Mouse (Mus musculus): Measurements from ENCODE around the gene Ammecr1. TPM values are rescaled to one million over a fixed set of nuclear protein-coding genes. Genes with fewer than 3 reads are reported as not detected.
A peak's percentile ranks its signal among the peaks of the same experiment; 100 is the strongest.

Gene Ammecr1
- polyA plus RNA-seq (2012; rRNA removed): 0.31 and 0.47 TPM in 2 replicates

- Histone ChIP-seq H3K4me3 (ENCODE audit: insufficient read depth, low read depth, low read length) (peak within 1 kb of the TSS; percentile 80), H3K4me1 (ENCODE audit: control insufficient read depth, insufficient read depth, low read length) (peaks cover 3% of the 10 kb centered on the region; the same call in 1 of the 2 replicates), H3K36me3 (ENCODE audit: control insufficient read depth, insufficient read depth, low read length) (no peaks in the 10 kb centered on the region), H3K27ac (ENCODE audit: insufficient read depth, low read depth, low read length) (peak within 1 kb of the TSS; percentile 81), H3K27me3 (replicated peaks; ENCODE audit: control insufficient read depth, insufficient read depth, low read length) (no peaks in the 10 kb centered on the region)
- WGBS: 1% methylated on average over 68 of the region's 112 CpGs
- no peak for TF ChIP-seq CTCF (conservative IDR thresholded peaks at IDR 0.05; ENCODE audit: insufficient read depth, insufficient read length, low read depth, low read length)
- TF ChIP-seq POLR2A (IDR thresholded peaks at IDR 0.05; ENCODE audit: low read depth, low read length): no peak
- peak; percentile 75 for DNase-seq
These were observed at the start of gene Ammecr1 for GRCm38 (mm10) chrX:142966008-142966966. Gene Ammecr1, minus strand, starts transcription at chrX:142966728.

GRCm38 (mm10) chrX:143014118-143014517 is 47.6 kb upstream of the Ammecr1 start:
- Histone ChIP-seq H3K36me3 (ENCODE audit: control insufficient read depth, insufficient read depth, low read length) (no peaks in the 10 kb centered on the region), H3K27me3 (replicated peaks; ENCODE audit: control insufficient read depth, insufficient read depth, low read length) (no peaks in the 10 kb centered on the region), H3K27ac (ENCODE audit: insufficient read depth, low read depth, low read length) (no peak overlapping the region), H3K4me3 (ENCODE audit: insufficient read depth, low read depth, low read length) (no peak overlapping the region), H3K4me1 (ENCODE audit: control insufficient read depth, insufficient read depth, low read length) (no peaks in the 10 kb centered on the region)
- TF ChIP-seq POLR2A (IDR thresholded peaks at IDR 0.05; ENCODE audit: low read depth, low read length): no peak
- TF ChIP-seq CTCF (conservative IDR thresholded peaks at IDR 0.05; ENCODE audit: insufficient read depth, insufficient read length, low read depth, low read length): no peak
- no peak for DNase-seq
- 74% methylated on average over 3 of the region's 3 CpGs for WGBS

- no peaks in the 10 kb centered on the region for H3K36me3 ChIP-seq (ENCODE audit: control insufficient read depth, insufficient read depth, low read length)
- no peaks in the 10 kb centered on the region for H3K27me3 ChIP-seq (replicated peaks; ENCODE audit: control insufficient read depth, insufficient read depth, low read length)
- H3K27ac ChIP-seq (ENCODE audit: insufficient read depth, low read depth, low read length): no peak overlapping the region
- H3K4me3 ChIP-seq (ENCODE audit: insufficient read depth, low read depth, low read length): no peak overlapping the region
- H3K4me1 ChIP-seq (ENCODE audit: control insufficient read depth, insufficient read depth, low read length): no peaks in the 10 kb centered on the region
- DNase-seq: no peak
- TF ChIP-seq POLR2A (IDR thresholded peaks at IDR 0.05; ENCODE audit: low read depth, low read length): no peak
- 89% methylated on average over 3 of the region's 3 CpGs for WGBS
These were observed 45.8 kb upstream of the Ammecr1 start for GRCm38 (mm10) chrX:143012334-143012733.

- Histone ChIP-seq H3K36me3 (ENCODE audit: control insufficient read depth, insufficient read depth, low read length) (no peaks in the 10 kb centered on the region), H3K27ac (ENCODE audit: insufficient read depth, low read depth, low read length) (no peak overlapping the region), H3K4me1 (ENCODE audit: control insufficient read depth, insufficient read depth, low read length) (no peaks in the 10 kb centered on the region), H3K27me3 (replicated peaks; ENCODE audit: control insufficient read depth, insufficient read depth, low read length) (no peaks in the 10 kb centered on the region), H3K4me3 (ENCODE audit: insufficient read depth, low read depth, low read length) (no peak overlapping the region)
- 88% methylated on average over 4 of the region's 4 CpGs for WGBS
- no peak for TF ChIP-seq CTCF (conservative IDR thresholded peaks at IDR 0.05; ENCODE audit: insufficient read depth, insufficient read length, low read depth, low read length)
- no peak for TF ChIP-seq POLR2A (IDR thresholded peaks at IDR 0.05; ENCODE audit: low read depth, low read length)
- no peak for DNase-seq
These were observed 45.3 kb upstream of the Ammecr1 start for GRCm38 (mm10) chrX:143011865-143012264.

DNA sequence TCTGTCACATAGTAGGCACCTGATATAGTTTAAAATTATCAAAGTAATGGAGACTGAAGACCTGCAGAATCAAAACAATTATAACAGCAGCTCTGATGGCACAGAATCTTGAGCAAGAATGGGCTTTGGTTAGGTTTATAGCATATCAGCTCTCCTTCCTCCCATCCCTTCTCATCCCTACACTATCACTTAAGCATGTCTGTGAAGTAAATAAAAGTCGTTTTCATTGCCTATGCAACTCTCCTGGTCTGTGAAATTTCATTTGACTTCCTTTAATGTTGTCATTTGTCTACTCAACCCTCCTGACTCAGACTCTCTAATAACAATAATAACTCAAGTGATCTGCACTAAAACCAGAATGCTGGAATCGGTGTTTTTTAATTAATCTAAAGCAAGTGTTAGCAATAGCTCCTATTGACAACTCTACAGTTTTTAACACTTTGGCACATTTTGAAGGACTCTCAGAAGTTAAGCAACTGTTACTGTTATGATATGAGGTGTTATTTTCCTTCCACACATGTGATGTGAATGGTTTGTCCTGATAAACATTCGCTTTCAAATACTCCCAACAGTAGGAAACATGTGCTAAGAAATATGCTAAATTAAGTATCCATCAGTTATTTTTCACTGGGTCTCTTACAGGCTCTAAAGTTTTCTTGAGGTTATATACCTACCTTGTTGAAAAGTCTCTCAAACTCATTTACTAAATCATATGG is 37.8 kb upstream of the Ammecr1 start:
- no peaks in the 10 kb centered on the region for H3K4me1 ChIP-seq (ENCODE audit: control insufficient read depth, insufficient read depth, low read length)
- no peak overlapping the region for H3K27ac ChIP-seq (ENCODE audit: insufficient read depth, low read depth, low read length)
- 76% methylated on average over 3 of the region's 3 CpGs for WGBS
- H3K27me3 ChIP-seq (replicated peaks; ENCODE audit: control insufficient read depth, insufficient read depth, low read length): no peaks in the 10 kb centered on the region
- DNase-seq: no peak
- H3K4me3 ChIP-seq (ENCODE audit: insufficient read depth, low read depth, low read length): no peak overlapping the region
- H3K36me3 ChIP-seq (ENCODE audit: control insufficient read depth, insufficient read depth, low read length): no peaks in the 10 kb centered on the region
- TF ChIP-seq CTCF (conservative IDR thresholded peaks at IDR 0.05; ENCODE audit: insufficient read depth, insufficient read length, low read depth, low read length): no peak
- TF ChIP-seq POLR2A (IDR thresholded peaks at IDR 0.05; ENCODE audit: low read depth, low read length): no peak

DNA sequence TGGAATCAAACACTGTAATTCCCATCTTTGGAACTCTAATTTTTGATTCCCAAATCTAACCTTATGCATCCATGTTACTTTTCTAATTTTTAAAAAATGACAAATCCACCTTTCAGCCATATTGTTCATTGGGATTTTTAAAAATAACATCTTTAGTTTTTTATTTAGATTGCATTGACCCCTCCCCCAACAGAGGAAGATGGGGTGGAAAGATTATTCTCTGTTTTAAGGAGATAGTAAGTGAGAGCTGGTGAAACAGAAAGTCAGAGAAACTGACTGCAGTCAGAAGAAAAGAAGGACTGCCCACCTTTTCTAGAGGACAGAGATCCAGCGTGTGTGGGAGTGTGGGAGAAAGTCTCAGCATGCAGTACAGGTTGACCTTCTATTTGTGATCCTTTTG is 30.7 kb upstream of the Ammecr1 start:
- H3K36me3 ChIP-seq (ENCODE audit: control insufficient read depth, insufficient read depth, low read length): no peaks in the 10 kb centered on the region
- WGBS: 68% methylated on average over 1 of the region's 1 CpGs
- TF ChIP-seq CTCF (conservative IDR thresholded peaks at IDR 0.05; ENCODE audit: insufficient read depth, insufficient read length, low read depth, low read length) (no peak), POLR2A (IDR thresholded peaks at IDR 0.05; ENCODE audit: low read depth, low read length) (no peak)

GRCm38 (mm10) chrX:142994514-142994913 is 28.0 kb upstream of the Ammecr1 start:
- no peaks in the 10 kb centered on the region for H3K4me1 ChIP-seq (ENCODE audit: control insufficient read depth, insufficient read depth, low read length)
- H3K27me3 ChIP-seq (replicated peaks; ENCODE audit: control insufficient read depth, insufficient read depth, low read length): no peaks in the 10 kb centered on the region
- H3K27ac ChIP-seq (ENCODE audit: insufficient read depth, low read depth, low read length): no peak overlapping the region
- 70% methylated on average over 2 of the region's 2 CpGs for WGBS
- no peak for TF ChIP-seq POLR2A (IDR thresholded peaks at IDR 0.05; ENCODE audit: low read depth, low read length)
- TF ChIP-seq CTCF (conservative IDR thresholded peaks at IDR 0.05; ENCODE audit: insufficient read depth, insufficient read length, low read depth, low read length): no peak
- no peak overlapping the region for H3K4me3 ChIP-seq (ENCODE audit: insufficient read depth, low read depth, low read length)
- no peak for DNase-seq
- H3K36me3 ChIP-seq (ENCODE audit: control insufficient read depth, insufficient read depth, low read length): no peaks in the 10 kb centered on the region

More for the DNA sequence above, 30.7 kb upstream of the Ammecr1 start:
- DNase-seq: no peak
- Histone ChIP-seq H3K27me3 (replicated peaks; ENCODE audit: control insufficient read depth, insufficient read depth, low read length) (no peaks in the 10 kb centered on the region), H3K4me1 (ENCODE audit: control insufficient read depth, insufficient read depth, low read length) (no peaks in the 10 kb centered on the region), H3K27ac (ENCODE audit: insufficient read depth, low read depth, low read length) (no peak overlapping the region), H3K4me3 (ENCODE audit: insufficient read depth, low read depth, low read length) (no peak overlapping the region)
